Mouse (Mus musculus): ENCODE results near the gene Zxdb.
"Not testable (repeated sequence)": the region's sequence is repeated elsewhere in the genome, so short reads cannot be mapped to it uniquely, and the experiment has no call there.

DNA sequence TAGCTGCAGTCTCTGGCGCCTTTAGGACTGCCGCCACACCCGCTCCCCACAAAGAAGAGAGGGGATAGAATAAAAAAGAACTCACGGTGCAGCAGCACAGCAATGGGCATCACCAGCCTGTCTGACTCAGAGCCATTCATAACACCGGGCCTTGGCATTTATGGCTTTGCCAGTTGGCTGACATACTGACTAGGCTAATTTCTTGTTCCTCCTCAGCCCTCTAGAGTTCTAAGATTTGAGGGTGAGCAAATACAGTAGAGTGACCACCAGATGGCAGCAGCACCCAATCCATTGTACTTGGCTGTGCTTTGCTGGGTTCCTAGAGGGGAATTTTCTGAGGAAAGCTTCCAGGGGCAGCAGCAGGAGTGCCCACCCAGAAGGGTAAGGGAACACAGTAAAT is 34.8 kb upstream of the Zxdb start:
- TF ChIP-seq E2F4 (IDR thresholded peaks at IDR 0.05; ENCODE audit: insufficient read depth); REST (IDR thresholded peaks at IDR 0.05; ENCODE audit: insufficient read depth, insufficient read length); POLR2A (IDR thresholded peaks at IDR 0.05; ENCODE audit: insufficient read length, low read depth); TCF12 (IDR thresholded peaks at IDR 0.05; ENCODE audit: insufficient read depth, poor library complexity, severe bottlenecking); USF1 (IDR thresholded peaks at IDR 0.05; ENCODE audit: low read depth); CEBPB (IDR thresholded peaks at IDR 0.05; ENCODE audit: insufficient read depth, poor library complexity, severe bottlenecking); MAX (IDR thresholded peaks at IDR 0.05; ENCODE audit: low read depth); POLR2AphosphoS2 (IDR thresholded peaks at IDR 0.05; ENCODE audit: insufficient read length, low read depth); SRF (IDR thresholded peaks at IDR 0.05; ENCODE audit: control insufficient read depth, insufficient read length, low read depth); MYOG (IDR thresholded peaks at IDR 0.05; ENCODE audit: control insufficient read depth in 1 of 3, insufficient read depth in 1 of 3, insufficient read length in 2 of 3, low read depth in 2 of 3); MYOD1 (IDR thresholded peaks at IDR 0.05; ENCODE audit: control insufficient read depth in 1 of 3, insufficient read length in 2 of 3, low read depth in 2 of 3); TCF3 (IDR thresholded peaks at IDR 0.05; ENCODE audit: insufficient read length, low read depth): not testable (repeated sequence)
